Mouse (Mus musculus) hindbrain, embryonic 15.5 days (tissue): ENCODE measurements at regions not wholly inside any gene's neighbourhood (a gene's known extent, or its start where the extent isn't known, plus 50 kb on each side); places are given as distances from the start of the nearest gene placed in this dataset.
A peak's percentile ranks its signal among the peaks of the same experiment; 100 is the strongest.

ENCODE experiments used
- ATAC-seq: fragments of 200-750 bp; cut with Nextera tagmentation; 2 replicates; pipeline ENCODE4 v1.8.0; 2017; ENCODE audit warnings: low read depth, moderate number of reproducible peaks, moderate TSS enrichment; ENCODE audit not compliant: low FRiP score
- H3K27ac ChIP-seq: fragments of 300-500 bp; sonication (generic); replicated peaks from 2 replicates; pipeline ENCODE4 v1.5.1; 2015; ENCODE audit warnings: mild to moderate bottlenecking, inconsistent platforms
- H3K27me3 ChIP-seq: fragments of 300-500 bp; sonication (generic); 2 replicates; pipeline ENCODE4 v1.6.1; 2015; ENCODE audit warnings: control low read depth, inconsistent platforms
- H3K36me3 ChIP-seq: fragments of 300-500 bp; sonication (generic); 2 replicates; pipeline ENCODE4 v1.6.1; 2015; ENCODE audit warnings: control low read depth, inconsistent platforms
- H3K4me1 ChIP-seq: fragments of 300-500 bp; sonication (generic); replicated peaks from 2 replicates; pipeline ENCODE4 v1.6.1; 2015; ENCODE audit warnings: control low read depth, inconsistent platforms
- H3K4me2 ChIP-seq: fragments of 300-500 bp; sonication (generic); 2 replicates; pipeline ENCODE4 v1.6.1; 2015; ENCODE audit warnings: moderate library complexity, mild to moderate bottlenecking, inconsistent platforms
- H3K4me3 ChIP-seq: fragments of 300-500 bp; sonication (generic); 2 replicates; pipeline ENCODE4 v1.5.1; 2015; ENCODE audit warnings: mild to moderate bottlenecking, inconsistent platforms
- H3K9ac ChIP-seq: fragments of 300-500 bp; sonication (generic); 2 replicates; pipeline ENCODE4 v1.6.1; 2015; ENCODE audit warnings: inconsistent platforms
- H3K9me3 ChIP-seq: fragments of 300-500 bp; sonication (generic); 2 replicates; pipeline ENCODE4 v1.6.1; 2016; ENCODE audit warnings: control low read depth, inconsistent platforms
- WGBS: fragments of 180-500 bp; shearing (Covaris S2); methylation state at CpG from one replicate; pipeline ENCODE4 v1.1.7; 2015; 5-methylcytosine and 5-hydroxymethylcytosine counted together

- Histone ChIP-seq H3K36me3 (no peaks in the 10 kb centered on the region), H3K9ac (no peak overlapping the region), H3K27me3 (no peaks in the 10 kb centered on the region), H3K4me2 (no peak overlapping the region), H3K4me1 (0 out of 2 replicates have a peak, but pooled peaks cover 3% of the 10 kb centered on the region), H3K4me3 (no peak overlapping the region), H3K27ac (no peak overlapping the region), H3K9me3 (no peaks in the 10 kb centered on the region)
- no peak for ATAC-seq
- WGBS: 41% methylated on average over 2 of the region's 2 CpGs
These were observed 136.6 kb downstream of the Kcna5 start for GRCm38 (mm10) chr6:126398641-126399040.

GRCm38 (mm10) chr6:126395015-126395414, 140.2 kb downstream of the Kcna5 start:
- no peaks in the 10 kb centered on the region for H3K27me3 ChIP-seq
- 73% methylated on average over 3 of the region's 3 CpGs for WGBS
- no peaks in the 10 kb centered on the region for H3K9me3 ChIP-seq
- H3K4me3 ChIP-seq: no peak overlapping the region
- 0 out of 2 replicates have a peak, but pooled peaks cover 3% of the 10 kb centered on the region for H3K4me1 ChIP-seq
- no peak for ATAC-seq
- no peak overlapping the region for H3K4me2 ChIP-seq
- H3K27ac ChIP-seq: no peak overlapping the region
- no peak overlapping the region for H3K9ac ChIP-seq
- H3K36me3 ChIP-seq: no peaks in the 10 kb centered on the region

- ATAC-seq: no peak
- Histone ChIP-seq H3K27ac (no peak overlapping the region), H3K4me3 (no peak overlapping the region), H3K36me3 (no peaks in the 10 kb centered on the region), H3K9ac (no peak overlapping the region), H3K27me3 (no peaks in the 10 kb centered on the region), H3K4me2 (no peak overlapping the region), H3K9me3 (no peaks in the 10 kb centered on the region), H3K4me1 (0 out of 2 replicates have a peak, but pooled peaks cover 3% of the 10 kb centered on the region)
- 61% methylated on average over 7 of the region's 7 CpGs for WGBS
These were observed 141.0 kb downstream of the Kcna5 start for GRCm38 (mm10) chr6:126394111-126394809.

GRCm38 (mm10) chr6:126384210-126385012, 150.8 kb downstream of the Kcna5 start:
- H3K27ac ChIP-seq: no peak overlapping the region
- no peaks in the 10 kb centered on the region for H3K27me3 ChIP-seq
- H3K36me3 ChIP-seq: no peaks in the 10 kb centered on the region
- no peaks in the 10 kb centered on the region for H3K9me3 ChIP-seq
- H3K9ac ChIP-seq: no peak overlapping the region
- no peaks in the 10 kb centered on the region for H3K4me1 ChIP-seq
- no peak overlapping the region for H3K4me3 ChIP-seq
- WGBS: 70% methylated on average over 9 of the region's 9 CpGs
- H3K4me2 ChIP-seq: no peak overlapping the region
- no peak for ATAC-seq

GRCm38 (mm10) chr6:126377216-126377615, 158.0 kb downstream of the Kcna5 start:
- Histone ChIP-seq H3K36me3 (no peaks in the 10 kb centered on the region), H3K9ac (no peak overlapping the region), H3K4me2 (no peak overlapping the region), H3K27me3 (no peaks in the 10 kb centered on the region), H3K27ac (no peak overlapping the region), H3K9me3 (no peaks in the 10 kb centered on the region), H3K4me1 (no peaks in the 10 kb centered on the region), H3K4me3 (no peak overlapping the region)
- ATAC-seq: no peak
- 90% methylated on average over 4 of the region's 4 CpGs for WGBS

GRCm38 (mm10) chr6:126374970-126375620, 160.1 kb downstream of the Kcna5 start:
- no peak for ATAC-seq
- H3K36me3 ChIP-seq: no peaks in the 10 kb centered on the region

GRCm38 (mm10) chr6:126371971-126372370, 163.2 kb downstream of the Kcna5 start:
- no peak overlapping the region for H3K4me3 ChIP-seq
- H3K36me3 ChIP-seq: no peaks in the 10 kb centered on the region
- no peak overlapping the region for H3K4me2 ChIP-seq
- no peaks in the 10 kb centered on the region for H3K4me1 ChIP-seq
- H3K27me3 ChIP-seq: no peaks in the 10 kb centered on the region
- 58% methylated on average over 5 of the region's 5 CpGs for WGBS
- H3K9ac ChIP-seq: no peak overlapping the region
- H3K9me3 ChIP-seq: no peaks in the 10 kb centered on the region
- no peak for ATAC-seq
- no peak overlapping the region for H3K27ac ChIP-seq

More at GRCm38 (mm10) chr6:126374970-126375620, 160.1 kb downstream of the Kcna5 start:
- no peak overlapping the region for H3K4me3 ChIP-seq
- WGBS: 61% methylated on average over 12 of the region's 12 CpGs
- no peaks in the 10 kb centered on the region for H3K4me1 ChIP-seq
- no peaks in the 10 kb centered on the region for H3K27me3 ChIP-seq
- H3K9me3 ChIP-seq: no peaks in the 10 kb centered on the region
- H3K9ac ChIP-seq: no peak overlapping the region
- H3K27ac ChIP-seq: no peak overlapping the region
- no peak overlapping the region for H3K4me2 ChIP-seq

GRCm38 (mm10) chr6:126371489-126371888, 163.7 kb downstream of the Kcna5 start:
- H3K27me3 ChIP-seq: no peaks in the 10 kb centered on the region
- H3K4me3 ChIP-seq: no peak overlapping the region
- WGBS: 88% methylated on average over 2 of the region's 2 CpGs
- H3K9me3 ChIP-seq: no peaks in the 10 kb centered on the region
- no peak overlapping the region for H3K9ac ChIP-seq
- no peaks in the 10 kb centered on the region for H3K4me1 ChIP-seq
- H3K36me3 ChIP-seq: no peaks in the 10 kb centered on the region
- no peak overlapping the region for H3K27ac ChIP-seq
- ATAC-seq: no peak
- H3K4me2 ChIP-seq: no peak overlapping the region

GRCm38 (mm10) chr6:126365495-126365894, 169.7 kb downstream of the Kcna5 start:
- Histone ChIP-seq H3K27ac (no peak overlapping the region), H3K4me2 (no peak overlapping the region), H3K4me1 (no peaks in the 10 kb centered on the region), H3K4me3 (no peak overlapping the region), H3K9me3 (no peaks in the 10 kb centered on the region), H3K9ac (no peak overlapping the region), H3K27me3 (no peaks in the 10 kb centered on the region; the same call in 1 of the 2 replicates), H3K36me3 (no peaks in the 10 kb centered on the region)
- no peak for ATAC-seq
- 89% methylated on average over 8 of the region's 8 CpGs for WGBS

GRCm38 (mm10) chr6:126362331-126362730, 172.9 kb downstream of the Kcna5 start:
- Histone ChIP-seq H3K27ac (no peak overlapping the region), H3K9ac (no peak overlapping the region), H3K36me3 (no peaks in the 10 kb centered on the region), H3K4me1 (no peaks in the 10 kb centered on the region), H3K27me3 (no peaks in the 10 kb centered on the region; the same call in 1 of the 2 replicates), H3K9me3 (no peaks in the 10 kb centered on the region), H3K4me3 (no peak overlapping the region), H3K4me2 (no peak overlapping the region)
- ATAC-seq: no peak
- WGBS: 60% methylated on average over 3 of the region's 3 CpGs

GRCm38 (mm10) chr6:126353346-126353745, 181.9 kb downstream of the Kcna5 start:
- H3K27ac ChIP-seq: no peak overlapping the region
- no peak overlapping the region for H3K4me3 ChIP-seq
- H3K4me2 ChIP-seq: no peak overlapping the region
- no peaks in the 10 kb centered on the region for H3K27me3 ChIP-seq
- H3K36me3 ChIP-seq: no peaks in the 10 kb centered on the region
- H3K9me3 ChIP-seq: 0 out of 2 replicates have a peak, but pooled peaks cover 4% of the 10 kb centered on the region
- no peak overlapping the region for H3K9ac ChIP-seq
- 0 out of 2 replicates have a peak, but pooled peaks have one; percentile 56 for ATAC-seq
- 23% methylated on average over 2 of the region's 2 CpGs for WGBS
- H3K4me1 ChIP-seq: peaks cover 10% of the 10 kb centered on the region

- 79% methylated on average over 2 of the region's 2 CpGs for WGBS
- Histone ChIP-seq H3K27ac (no peak overlapping the region), H3K27me3 (no peaks in the 10 kb centered on the region), H3K4me1 (peaks cover 10% of the 10 kb centered on the region), H3K9me3 (no peaks in the 10 kb centered on the region), H3K36me3 (no peaks in the 10 kb centered on the region), H3K4me3 (no peak overlapping the region), H3K4me2 (no peak overlapping the region), H3K9ac (no peak overlapping the region)
- ATAC-seq: no peak
These were observed 183.8 kb upstream of the Ntf3 start for GRCm38 (mm10) chr6:126350476-126350875.
